Mouse (Mus musculus) neural tube, embryonic 15.5 days (tissue): ENCODE results near the gene Tmem38b. TPM values are rescaled to one million over a fixed set of nuclear protein-coding genes. Genes with fewer than 3 reads are reported as not detected.
A peak's percentile ranks its signal among the peaks of the same experiment; 100 is the strongest.

Experiments
- ATAC-seq: fragments of 200-750 bp; cut with Nextera tagmentation; 2 replicates; pipeline ENCODE4 v1.8.0; 2017; ENCODE audit warnings: mild to moderate bottlenecking, moderate TSS enrichment, moderate library complexity; ENCODE audit not compliant: low FRiP score
- H3K27ac ChIP-seq: fragments of 300-500 bp; sonication (generic); replicated peaks from 2 replicates; pipeline ENCODE4 v1.5.1; 2015; ENCODE audit warnings: mild to moderate bottlenecking, inconsistent platforms
- H3K27me3 ChIP-seq: fragments of 300-500 bp; sonication (generic); replicated peaks from 2 replicates; pipeline ENCODE4 v1.6.1; 2015; ENCODE audit warnings: inconsistent platforms
- H3K36me3 ChIP-seq: fragments of 300-500 bp; sonication (generic); 2 replicates; pipeline ENCODE4 v1.6.1; 2015; ENCODE audit warnings: inconsistent platforms
- H3K4me1 ChIP-seq: fragments of 300-500 bp; sonication (generic); 2 replicates; pipeline ENCODE4 v1.6.1; 2015; ENCODE audit warnings: inconsistent platforms
- H3K4me2 ChIP-seq: fragments of 300-500 bp; sonication (generic); 2 replicates; pipeline ENCODE4 v1.6.1; 2015; ENCODE audit warnings: inconsistent platforms, mild to moderate bottlenecking, moderate library complexity
- H3K4me3 ChIP-seq: fragments of 300-500 bp; sonication (generic); replicated peaks from 2 replicates; pipeline ENCODE4 v1.5.1; 2015; ENCODE audit warnings: mild to moderate bottlenecking, inconsistent platforms
- H3K9ac ChIP-seq: fragments of 300-500 bp; sonication (generic); replicated peaks from 2 replicates; pipeline ENCODE4 v1.6.1; 2015; ENCODE audit warnings: mild to moderate bottlenecking, inconsistent platforms
- H3K9me3 ChIP-seq: fragments of 300-500 bp; sonication (generic); replicated peaks from 2 replicates; pipeline ENCODE4 v1.6.1; 2016; ENCODE audit warnings: inconsistent platforms
- WGBS: fragments of 180-500 bp; shearing (Covaris S2); methylation state at CpG from one replicate; pipeline ENCODE4 v1.1.7; 2015; ENCODE audit warnings: mixed read lengths; 5-methylcytosine and 5-hydroxymethylcytosine counted together
- polyA plus RNA-seq: library from polyadenylated mRNA; unstranded; fragments of >200 nt; fragmentation: Nextera tagmentation; extraction: Ambion mirVana; gene quantifications from 2 replicates; pipeline ENCODE4 v1.2.1, GENCODE M21; 2015

The Tmem38b gene
- polyA plus RNA-seq, 1 experiment from 2014 or later: 7.2 TPM

- 45% methylated on average over 18 of the region's 18 CpGs for WGBS
These were observed 34.1 kb downstream of the Tmem38b start for GRCm38 (mm10) chr4:53859944-53860343.

DNA sequence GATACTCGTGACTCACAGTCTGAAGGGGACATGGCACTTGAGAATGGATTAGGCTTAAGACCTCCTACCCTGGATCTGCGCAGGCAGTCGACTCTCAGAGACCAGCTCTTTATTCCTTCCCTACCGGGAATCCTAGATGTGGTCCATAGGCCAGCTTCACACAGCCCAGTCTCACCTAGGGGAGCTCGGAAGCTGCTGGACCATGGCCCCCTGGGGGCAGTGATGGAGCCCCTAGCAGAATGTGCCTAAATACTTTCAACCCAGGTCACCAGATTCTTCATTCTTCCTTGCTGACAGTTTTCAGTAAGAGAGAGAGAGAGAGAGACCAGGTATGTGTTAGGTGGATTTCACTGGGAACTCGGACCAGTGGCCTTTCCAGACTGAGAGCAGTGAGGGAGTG lies 36.3 kb downstream of the Tmem38b start:
- no peaks in the 10 kb centered on the region for H3K27me3 ChIP-seq
- H3K9ac ChIP-seq: no peak overlapping the region
- WGBS: 82% methylated on average over 6 of the region's 6 CpGs
- no peaks in the 10 kb centered on the region; the same call in 1 of the 2 replicates for H3K36me3 ChIP-seq
- no peak overlapping the region for H3K4me2 ChIP-seq
- H3K4me3 ChIP-seq: no peak overlapping the region
- ATAC-seq: no peak
- no peaks in the 10 kb centered on the region for H3K4me1 ChIP-seq
- H3K27ac ChIP-seq: no peak overlapping the region
- no peaks in the 10 kb centered on the region for H3K9me3 ChIP-seq

More at GRCm38 (mm10) chr4:53859944-53860343, 34.1 kb downstream of the Tmem38b start:
- H3K4me1 ChIP-seq: no peaks in the 10 kb centered on the region
- H3K27ac ChIP-seq: no peak overlapping the region
- no peak for ATAC-seq
- no peaks in the 10 kb centered on the region; the same call in 1 of the 2 replicates for H3K36me3 ChIP-seq
- H3K4me2 ChIP-seq: peak overlapping the region; percentile 22; the same call in 1 of the 2 replicates
- no peak overlapping the region for H3K4me3 ChIP-seq
- H3K27me3 ChIP-seq: no peaks in the 10 kb centered on the region
- H3K9me3 ChIP-seq: no peaks in the 10 kb centered on the region
- H3K9ac ChIP-seq: no peak overlapping the region

- no peak overlapping the region for H3K9ac ChIP-seq
- no peaks in the 10 kb centered on the region; the same call in 1 of the 2 replicates for H3K9me3 ChIP-seq
- WGBS: 88% methylated on average over 19 of the region's 19 CpGs
- no peak overlapping the region for H3K4me3 ChIP-seq
- no peaks in the 10 kb centered on the region; the same call in 1 of the 2 replicates for H3K36me3 ChIP-seq
- no peaks in the 10 kb centered on the region for H3K4me1 ChIP-seq
- no peak for ATAC-seq
- H3K4me2 ChIP-seq: no peak overlapping the region
- no peak overlapping the region for H3K27ac ChIP-seq
- H3K27me3 ChIP-seq: no peaks in the 10 kb centered on the region
These were observed 38.4 kb downstream of the Tmem38b start for GRCm38 (mm10) chr4:53864098-53864820.

- Histone ChIP-seq H3K27me3 (no peaks in the 10 kb centered on the region), H3K4me3 (no peak overlapping the region), H3K9me3 (peaks cover 3% of the 10 kb centered on the region), H3K9ac (no peak overlapping the region), H3K4me1 (no peaks in the 10 kb centered on the region), H3K36me3 (no peaks in the 10 kb centered on the region), H3K27ac (no peak overlapping the region), H3K4me2 (no peak overlapping the region)
- ATAC-seq: no peak
These were observed 40.6 kb downstream of the Tmem38b start for GRCm38 (mm10) chr4:53866459-53866858.

DNA sequence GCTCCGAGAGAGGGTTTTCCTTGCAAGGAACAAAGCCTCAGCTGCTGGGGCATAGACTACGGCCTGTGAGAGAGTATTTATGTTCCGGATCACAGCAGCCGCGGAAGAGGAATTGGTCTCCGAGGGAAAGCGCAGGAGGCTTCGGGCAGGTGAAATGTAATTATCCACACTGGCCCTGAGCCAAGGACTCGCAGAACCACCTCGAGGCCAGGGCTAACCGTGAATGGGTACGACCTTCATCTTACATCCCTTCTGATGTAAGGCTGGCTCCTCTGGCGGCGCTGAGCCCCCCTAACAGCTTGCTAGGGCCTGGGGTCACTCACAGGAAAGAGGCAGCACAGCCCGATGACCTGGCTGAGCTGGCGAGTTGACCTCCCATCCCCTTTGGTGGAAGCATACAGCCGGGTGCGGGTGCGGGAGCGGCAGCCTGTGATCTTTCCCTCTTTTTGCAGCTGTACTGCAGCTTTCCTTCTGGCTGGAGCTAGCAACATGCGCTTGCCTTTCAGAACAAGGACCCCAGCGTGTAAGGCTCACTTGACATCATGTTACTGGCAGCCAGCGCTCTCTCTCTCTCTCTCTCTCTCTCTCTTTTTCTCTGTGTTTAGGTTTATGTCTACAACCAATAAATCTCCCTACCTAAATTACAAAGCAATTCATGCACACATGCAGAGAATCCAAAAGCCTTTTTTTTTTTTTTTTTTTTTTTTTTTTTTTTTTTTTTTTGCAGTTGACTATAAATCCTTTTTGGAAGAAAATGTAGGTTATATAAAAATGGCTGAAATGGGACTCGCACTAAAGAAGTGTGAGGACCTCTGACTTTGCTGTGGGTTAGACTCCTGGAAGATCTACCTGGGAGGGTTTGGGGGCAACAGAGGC lies 52.9 kb downstream of the Tmem38b start:
- peak overlapping the region; percentile 53 for H3K4me2 ChIP-seq
- peak overlapping the region; percentile 76 for H3K27ac ChIP-seq
- no peaks in the 10 kb centered on the region for H3K27me3 ChIP-seq
- no peaks in the 10 kb centered on the region for H3K9me3 ChIP-seq
- H3K4me1 ChIP-seq: peaks cover 19% of the 10 kb centered on the region
- H3K4me3 ChIP-seq: no peak overlapping the region
- peak overlapping the region; percentile 37; the same call in 1 of the 2 replicates for H3K9ac ChIP-seq
- WGBS: 13% methylated on average over 24 of the region's 24 CpGs
- peak; percentile 79 for ATAC-seq
- no peaks in the 10 kb centered on the region for H3K36me3 ChIP-seq

- no peak overlapping the region for H3K9ac ChIP-seq
These were observed 57.3 kb downstream of the Tmem38b start for GRCm38 (mm10) chr4:53882921-53883682.

DNA sequence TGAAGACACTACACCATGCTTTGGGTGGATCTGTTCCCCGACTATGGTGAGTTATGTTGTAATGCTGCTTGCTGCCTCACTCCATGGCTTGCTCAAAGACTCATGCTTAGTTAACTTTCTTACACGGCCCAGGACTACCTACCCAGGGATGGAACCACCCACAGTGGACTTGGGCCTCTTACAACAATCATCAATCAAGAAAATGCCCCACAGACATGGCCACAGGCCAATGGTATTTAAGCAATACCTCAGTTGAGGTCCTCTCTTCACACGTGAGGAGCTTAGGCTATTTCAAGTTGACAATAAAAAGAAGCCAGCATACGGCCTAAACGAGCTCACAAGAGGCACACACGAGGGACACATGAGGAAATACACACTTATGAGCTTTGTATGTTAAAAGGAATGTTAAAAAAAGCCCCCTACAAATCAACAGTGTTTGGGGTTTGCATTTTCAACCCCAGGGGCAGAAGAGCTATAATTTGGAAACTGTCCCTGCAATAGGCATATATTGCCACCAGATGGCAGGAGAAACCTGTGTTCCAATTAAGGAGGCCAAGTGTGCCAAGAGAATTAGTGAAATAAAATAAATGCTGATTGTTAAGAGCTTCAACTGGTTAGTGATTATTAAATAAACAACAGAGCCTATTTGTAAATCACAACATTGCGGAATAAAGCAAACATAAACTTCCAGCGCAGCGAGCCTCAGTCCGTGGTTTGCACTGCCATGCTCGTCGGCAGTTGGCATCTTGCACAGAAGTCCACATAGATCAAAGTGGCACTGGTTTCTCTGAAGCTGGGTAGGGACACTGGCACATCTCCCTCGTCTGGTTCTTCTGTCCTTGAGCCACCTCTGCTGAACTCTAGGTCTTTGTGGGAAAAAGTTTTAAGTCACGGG lies 58.8 kb downstream of the Tmem38b start:
- 52% methylated on average over 14 of the region's 14 CpGs for WGBS
- ATAC-seq: no peak
- peak overlapping the region; percentile 45 for H3K4me2 ChIP-seq

More at GRCm38 (mm10) chr4:53882921-53883682, 57.3 kb downstream of the Tmem38b start:
- no peaks in the 10 kb centered on the region for H3K9me3 ChIP-seq
- H3K4me1 ChIP-seq: peaks cover 28% of the 10 kb centered on the region
- no peaks in the 10 kb centered on the region for H3K36me3 ChIP-seq
- no peak overlapping the region for H3K4me3 ChIP-seq
- H3K27ac ChIP-seq: no peak overlapping the region
- ATAC-seq: no peak
- WGBS: 60% methylated on average over 17 of the region's 17 CpGs
- H3K27me3 ChIP-seq: no peaks in the 10 kb centered on the region
- H3K4me2 ChIP-seq: no peak overlapping the region

GRCm38 (mm10) chr4:53886342-53887088 lies 60.7 kb downstream of the Tmem38b start:
- H3K4me2 ChIP-seq: peak overlapping the region; percentile 43
- H3K27me3 ChIP-seq: no peaks in the 10 kb centered on the region
- peaks cover 16% of the 10 kb centered on the region for H3K4me1 ChIP-seq
- 32% methylated on average over 22 of the region's 22 CpGs for WGBS
- H3K9ac ChIP-seq: no peak overlapping the region; the same call in 1 of the 2 replicates
- no peak for ATAC-seq
- no peaks in the 10 kb centered on the region for H3K36me3 ChIP-seq
- no peak overlapping the region for H3K27ac ChIP-seq
- H3K9me3 ChIP-seq: no peaks in the 10 kb centered on the region
- no peak overlapping the region for H3K4me3 ChIP-seq

More for the DNA sequence above, 58.8 kb downstream of the Tmem38b start:
- Histone ChIP-seq H3K9ac (no peak overlapping the region), H3K4me1 (peaks cover 16% of the 10 kb centered on the region), H3K4me3 (no peak overlapping the region), H3K27ac (no peak overlapping the region), H3K27me3 (no peaks in the 10 kb centered on the region), H3K9me3 (no peaks in the 10 kb centered on the region), H3K36me3 (no peaks in the 10 kb centered on the region)

GRCm38 (mm10) chr4:53895335-53895734 lies 69.5 kb downstream of the Tmem38b start:
- 78% methylated on average over 1 of the region's 1 CpGs for WGBS
- no peak for ATAC-seq
- Histone ChIP-seq H3K4me3 (no peak overlapping the region), H3K36me3 (no peaks in the 10 kb centered on the region), H3K27ac (no peak overlapping the region), H3K4me1 (no peaks in the 10 kb centered on the region), H3K9ac (no peak overlapping the region), H3K9me3 (no peaks in the 10 kb centered on the region), H3K4me2 (no peak overlapping the region), H3K27me3 (no peaks in the 10 kb centered on the region)

GRCm38 (mm10) chr4:53896150-53896833 lies 70.4 kb downstream of the Tmem38b start:
- H3K27me3 ChIP-seq: no peaks in the 10 kb centered on the region
- 71% methylated on average over 7 of the region's 7 CpGs for WGBS
- no peaks in the 10 kb centered on the region for H3K4me1 ChIP-seq
- H3K9me3 ChIP-seq: no peaks in the 10 kb centered on the region
- H3K4me3 ChIP-seq: no peak overlapping the region
- no peaks in the 10 kb centered on the region for H3K36me3 ChIP-seq
- no peak for ATAC-seq
- H3K27ac ChIP-seq: no peak overlapping the region
- H3K9ac ChIP-seq: no peak overlapping the region
- H3K4me2 ChIP-seq: no peak overlapping the region
